In genomic region chr14:118709736-118710135, GRCm38 (mm10) we compare ENCODE assay signal across 8 mouse cellular contexts. TPM values are rescaled to one million over a fixed set of nuclear protein-coding genes. Genes with fewer than 3 reads are reported as not detected.
DNase-seq lines count a peak whose midpoint lies in the region; ATAC-seq and TF ChIP-seq lines count a peak whose summit lies in the region.

No protein-coding gene starts in this region.

- H3K9me3 ChIP-seq in hindbrain, embryonic 13.5 days, result no peaks in the 10 kb centered on the region

- no peak for TF ChIP-seq POLR2A in cerebellum, adult 2 months (IDR thresholded peaks at IDR 0.05; ENCODE audit: borderline replicate concordance, insufficient read depth, low read length)

- no peaks in the 10 kb centered on the region for H3K27me3 ChIP-seq in cerebellum, adult 2 months (ENCODE audit: control insufficient read depth, insufficient read depth, low read length)
- peaks cover 33% of the 10 kb centered on the region for H3K27me3 ChIP-seq in hindbrain, embryonic 13.5 days

- H3K4me1 ChIP-seq in cerebellum, adult 2 months (ENCODE audit: control insufficient read depth, insufficient read depth, low read length), result peaks cover 4% of the 10 kb centered on the region; the same call in 1 of the 2 replicates
- peaks cover 30% of the 10 kb centered on the region for H3K4me1 ChIP-seq in hindbrain, embryonic 13.5 days (replicated peaks)

- no peak overlapping the region for H3K27ac ChIP-seq in cerebellum, adult 2 months (ENCODE audit: insufficient read depth, low read length)
- H3K27ac ChIP-seq in hindbrain, embryonic 13.5 days, result no peak overlapping the region

- 25% methylated on average over 11 of the region's 11 CpGs for WGBS in cerebellum, adult 2 months
- WGBS in hindbrain, embryonic 13.5 days, result 32% methylated on average over 11 of the region's 11 CpGs

- ATAC-seq in hindbrain, embryonic 13.5 days (ENCODE audit: low FRiP score), result peak; percentile 71

- no peaks in the 10 kb centered on the region for H3K36me3 ChIP-seq in hindbrain, embryonic 13.5 days

- no peak; the same call in 1 of the 2 replicates for TF ChIP-seq CTCF in cerebellum, adult 2 months (IDR thresholded peaks at IDR 0.05; ENCODE audit: borderline replicate concordance, insufficient read depth, low read depth, low read length)

- no peak overlapping the region for H3K9ac ChIP-seq in hindbrain, embryonic 13.5 days

- no peak overlapping the region for H3K4me2 ChIP-seq in hindbrain, embryonic 13.5 days

- peak; percentile 71 for DNase-seq in MEL-GATA-1-ER (ENCODE audit: extremely low read depth, low read depth)
- peak; percentile 82 to 89 for DNase-seq in cerebellum, adult 2 months
- peak; percentile 75 to 77 for DNase-seq in frontal cortex, postnatal 14 days (ENCODE audit: low spot score in 2 of 2)
- DNase-seq in layer of hippocampus, postnatal 36 days, result peak; percentile 74 to 83
- DNase-seq in lung, postnatal 25 days (ENCODE audit: low spot score), result peak; percentile 91
- peak; percentile 81 for DNase-seq in retina, postnatal 1 day
- peak; percentile 72 to 81 for DNase-seq in urinary bladder, adult 18-20 months (ENCODE audit: low spot score in 2 of 2)

- peak overlapping the region; percentile 32 for H3K4me3 ChIP-seq in cerebellum, adult 2 months (replicated peaks; ENCODE audit: insufficient read depth, low read depth, low read length)
- H3K4me3 ChIP-seq in hindbrain, embryonic 13.5 days, result no peak overlapping the region

RNA-seq across cellular contexts. Expression of gene Abcc4, which starts 3.7 kb away (rescaled TPM):
- 4.5 and 5.4 TPM in 2 replicates for polyA plus RNA-seq in cerebellum, adult 2 months (2012; rRNA removed)
- 1.9 and 2.0 TPM in 2 replicates for polyA plus RNA-seq in hindbrain, embryonic 13.5 days (2015; fragmentation: Nextera tagmentation; extraction: Ambion mirVana)
- total RNA-seq in layer of hippocampus, postnatal 36 days (2021), result 10 to 100 TPM in 1 of 2 experiments, 1 to 10 TPM in 1; 8.2 to 10.4 TPM
